Mouse (Mus musculus) thymus, postnatal 4 days (tissue): ENCODE measurements around the gene Gm364.
A peak's percentile ranks its signal among the peaks of the same experiment; 100 is the strongest.

Experiments
- DNase-seq: peaks from one replicate; pipeline ENCODE4 v3.0.0; 2021

Gene Gm364

GRCm38 (mm10) chrX:57408769-57409168 lies at the start of gene Gm364:
Gene Gm364 (plus strand): TSS chrX:57409154.
- DNase-seq: no peak

GRCm38 (mm10) chrX:57359316-57359715 lies 49.6 kb upstream of the Gm364 start:
- no peak for DNase-seq

GRCm38 (mm10) chrX:57364891-57365569 lies 43.9 kb upstream of the Gm364 start:
- no peak for DNase-seq

DNA sequence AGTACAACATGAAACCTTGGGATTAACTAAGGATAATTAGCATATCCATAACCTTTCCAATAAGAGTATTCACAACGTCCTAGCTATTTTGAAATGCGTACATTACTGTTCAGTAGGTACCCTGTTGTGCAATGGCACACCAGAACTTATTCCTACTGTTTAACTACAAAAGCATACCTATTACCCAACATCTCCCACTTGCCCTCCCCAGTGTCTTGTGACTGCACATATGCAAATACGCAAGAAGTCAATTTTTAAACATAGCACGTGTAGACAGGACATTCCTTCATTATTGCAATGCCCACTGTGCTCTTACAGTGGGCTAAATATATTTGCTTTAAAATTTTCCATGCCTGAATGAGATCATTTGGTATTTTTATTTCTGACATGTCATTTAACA lies 36.0 kb upstream of the Gm364 start:
- DNase-seq: no peak

DNA sequence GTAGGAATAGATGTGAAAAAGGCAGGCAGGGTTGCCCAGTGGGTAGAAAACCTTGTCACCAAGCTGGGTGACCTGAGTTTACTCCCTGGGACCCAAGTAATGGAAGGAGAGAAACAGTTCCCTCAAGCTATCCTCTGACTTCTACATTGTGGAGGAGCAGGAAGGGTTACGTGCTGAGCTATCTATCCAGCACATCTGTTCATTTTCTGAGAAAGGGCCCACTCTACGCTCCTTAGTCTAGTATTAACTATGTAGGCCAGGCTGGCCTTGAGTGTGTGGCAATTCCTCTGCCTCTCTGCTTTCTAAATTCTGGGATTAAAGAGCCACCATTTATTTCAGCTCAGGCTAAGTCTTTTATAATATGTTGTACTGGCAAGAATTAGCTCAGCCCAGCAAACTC lies 35.4 kb upstream of the Gm364 start:
- no peak for DNase-seq

GRCm38 (mm10) chrX:57374029-57374428 lies 34.9 kb upstream of the Gm364 start:
- no peak for DNase-seq

GRCm38 (mm10) chrX:57377096-57377495 lies 31.9 kb upstream of the Gm364 start:
- DNase-seq: no peak

DNA sequence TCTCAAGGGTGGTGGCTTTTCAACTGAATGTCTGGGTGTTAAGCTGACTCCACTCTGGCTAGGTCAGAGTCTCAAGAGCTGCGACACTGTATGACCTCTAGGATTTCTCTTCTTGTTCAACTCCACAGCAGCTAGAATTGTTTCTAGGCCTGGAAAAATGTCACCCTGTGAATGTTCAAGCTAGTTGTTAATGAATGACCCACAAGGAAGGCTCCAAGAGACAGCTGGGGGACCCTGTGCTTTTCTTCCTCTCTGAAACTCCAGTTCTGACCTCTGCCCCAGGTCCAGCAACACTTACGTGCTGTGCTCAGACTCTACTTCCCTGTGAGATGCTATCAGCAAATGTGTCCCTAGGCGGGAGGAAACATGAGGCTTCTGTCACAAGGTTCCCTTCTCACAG lies 30.4 kb upstream of the Gm364 start:
- DNase-seq: no peak

DNA sequence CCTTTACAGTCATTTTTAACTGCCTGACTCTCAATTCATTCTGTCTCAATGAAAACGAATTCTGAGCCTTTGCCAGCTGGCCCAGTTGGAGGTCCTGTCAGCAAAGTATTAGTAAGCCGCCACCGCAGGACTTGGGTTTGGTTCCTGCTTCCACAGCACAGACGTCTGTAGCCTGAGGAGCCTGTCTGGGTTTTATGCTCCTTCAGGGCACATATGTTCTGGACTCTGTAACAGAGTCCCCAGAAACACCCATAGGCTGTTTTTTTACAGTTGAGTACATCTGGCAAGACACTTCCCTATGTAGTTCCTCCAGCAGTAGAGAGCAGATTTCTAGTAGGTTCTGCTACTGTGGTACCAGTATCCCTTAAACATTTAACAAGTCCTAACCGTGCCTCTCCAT lies 28.0 kb upstream of the Gm364 start:
- no peak for DNase-seq

- peak; percentile 81 for DNase-seq
These were observed 16.3 kb upstream of the Gm364 start, which contains the start of gene Rbmx for GRCm38 (mm10) chrX:57392367-57393246. Gene Rbmx (minus strand): TSS chrX:57393036.

DNA sequence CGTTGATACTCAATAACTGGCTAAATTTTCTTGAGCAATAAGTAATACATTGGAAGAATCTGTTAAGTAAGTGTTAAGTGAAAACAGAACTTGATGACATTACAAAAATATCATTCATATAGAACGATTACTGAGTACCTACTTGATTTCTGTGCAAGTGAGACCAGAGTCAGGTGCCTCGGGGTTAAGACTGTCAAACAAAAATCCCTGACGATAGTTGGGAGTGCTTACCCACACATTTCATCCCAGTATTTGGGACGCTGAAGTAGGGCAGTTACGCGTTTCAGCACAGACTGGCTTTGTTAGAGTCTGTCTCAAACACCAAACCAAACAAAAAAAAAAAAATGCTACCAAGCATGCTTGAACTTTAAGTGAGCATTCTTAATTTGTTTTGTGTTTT lies 15.5 kb upstream of the Gm364 start:
- peak; percentile 15 for DNase-seq

GRCm38 (mm10) chrX:57401388-57401787 lies 7.6 kb upstream of the Gm364 start:
- DNase-seq: no peak

GRCm38 (mm10) chrX:57403651-57404050 lies 5.3 kb upstream of the Gm364 start:
- DNase-seq: peak; percentile 24

- DNase-seq: no peak
These were observed 22.7 kb downstream of the Gm364 start for GRCm38 (mm10) chrX:57431610-57432009.

DNA sequence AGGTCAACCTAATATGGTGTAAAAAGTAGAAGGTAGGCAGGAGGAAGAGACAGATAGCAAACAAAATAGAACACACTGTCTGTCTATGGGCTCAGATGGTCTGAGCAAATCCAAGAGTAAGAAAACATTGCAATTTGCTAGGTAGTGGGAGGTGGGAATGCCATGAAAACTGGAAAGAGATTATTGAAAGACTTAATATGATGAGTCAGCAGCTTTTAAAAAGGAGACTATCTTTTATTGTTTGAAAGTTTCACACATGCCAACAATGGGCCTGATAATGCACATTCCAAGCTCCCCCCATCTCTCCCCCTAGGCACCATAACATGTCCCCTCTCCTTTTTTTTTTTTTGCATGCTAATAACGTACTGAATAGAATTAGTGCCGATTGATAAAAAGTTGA lies 24.9 kb downstream of the Gm364 start:
- no peak for DNase-seq

DNA sequence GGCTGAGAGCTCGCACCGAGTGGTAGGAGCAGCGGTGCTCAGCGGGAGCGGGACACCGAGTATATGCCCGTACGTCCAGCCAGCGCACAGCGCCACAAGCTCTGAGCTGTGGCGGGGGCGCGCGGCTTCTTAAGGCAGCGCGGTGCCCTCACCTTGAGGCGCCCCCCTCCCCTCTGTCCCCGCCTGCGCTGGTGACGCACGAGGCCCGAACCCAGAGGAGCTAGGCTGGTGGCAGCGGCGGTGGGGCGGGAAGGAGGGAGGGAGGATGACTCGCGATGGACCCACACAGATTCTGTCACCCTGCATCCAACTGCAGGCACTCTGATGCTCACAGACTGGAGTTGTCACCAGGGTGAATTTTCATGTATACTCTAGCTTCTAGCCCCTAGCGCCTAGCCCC lies 94.7 kb downstream of the Gm364 start, which contains the start of gene Gpr101:
TSS of gene Gpr101 (minus strand) at position 124 of the 400 bp plus-strand sequence.
- DNase-seq: peak; percentile 9

GRCm38 (mm10) chrX:57506247-57506646 lies 97.3 kb downstream of the Gm364 start:
- no peak for DNase-seq

DNA sequence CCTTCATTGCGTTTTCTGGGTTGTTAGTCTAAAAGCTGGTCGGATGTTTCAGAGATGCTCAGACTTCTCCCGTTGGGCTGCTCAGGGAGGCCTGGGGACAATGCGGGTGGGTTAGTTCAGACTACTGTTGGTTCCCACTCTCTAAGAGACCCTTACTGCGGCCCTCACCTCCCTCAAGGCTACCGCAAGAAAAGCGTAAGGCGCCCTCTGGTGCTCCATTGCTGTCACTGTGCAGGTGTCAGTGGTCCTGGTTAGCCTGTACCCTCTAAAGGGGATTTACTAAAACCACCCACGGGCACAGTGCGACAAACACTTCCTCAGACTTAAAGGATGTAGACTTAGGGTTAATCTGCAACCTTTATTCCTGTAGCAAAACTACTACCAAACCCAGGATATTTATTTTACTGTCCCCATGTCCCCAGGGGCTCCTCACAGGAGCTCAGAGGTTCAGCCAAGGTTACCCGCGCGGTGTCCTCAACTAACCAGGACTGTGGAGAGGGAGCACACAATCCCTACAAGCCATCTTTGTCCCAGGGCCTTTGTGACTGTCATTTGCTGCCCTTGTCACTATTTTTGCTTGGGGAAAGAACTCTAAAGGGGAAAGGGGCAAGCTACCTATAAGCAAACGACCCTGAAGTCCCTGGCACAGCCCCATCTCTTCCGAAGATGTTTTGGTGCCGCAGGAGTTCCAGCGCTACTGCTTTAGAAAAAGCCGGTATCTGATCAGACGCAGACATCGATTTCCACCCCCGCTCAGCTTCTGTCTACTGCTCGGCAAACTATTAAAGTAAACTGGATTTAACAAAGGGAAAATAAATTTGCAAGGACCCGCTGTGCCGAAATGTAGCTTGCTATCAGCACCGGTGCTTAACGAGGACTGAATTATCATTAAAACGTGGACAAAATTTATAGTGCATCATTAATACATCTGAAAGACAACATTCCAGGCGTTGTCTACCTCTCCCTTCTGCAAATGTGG lies 112.5 kb downstream of the Gm364 start:
- DNase-seq: peak; percentile 23
